Mouse (Mus musculus) retina, adult 2 months (tissue): ENCODE results near the gene Il25.
A peak's percentile ranks its signal among the peaks of the same experiment; 100 is the strongest.
"Not testable (repeated sequence)": the region's sequence is repeated elsewhere in the genome, so short reads cannot be mapped to it uniquely, and the experiment has no call there.

Experiments used
- DNase-seq: peaks from one replicate; pipeline ENCODE4 v3.0.0-alpha.2; 2012; ENCODE audit warnings: low read depth, low spot score

The Il25 gene

GRCm38 (mm10) chr14:54926401-54927158, 5.9 kb upstream of the Il25 start:
- no peak for DNase-seq

GRCm38 (mm10) chr14:54927296-54927695, 5.2 kb upstream of the Il25 start:
- no peak for DNase-seq

- no peak for DNase-seq
These were observed 2.7 kb upstream of the Il25 start for GRCm38 (mm10) chr14:54929801-54930200.

GRCm38 (mm10) chr14:54930431-54930830, 2.1 kb upstream of the Il25 start:
- no peak for DNase-seq

GRCm38 (mm10) chr14:54935904-54936830, 3.7 kb downstream of the Il25 start, which contains the start of gene Cmtm5:
TSS of gene Cmtm5 (plus strand) at chr14:54936261.
- no peak for DNase-seq

- no peak for DNase-seq
These were observed 4.3 kb downstream of the Il25 start for GRCm38 (mm10) chr14:54936831-54937160.

- no peak for DNase-seq
These were observed 5.1 kb downstream of the Il25 start for GRCm38 (mm10) chr14:54937361-54938182.

GRCm38 (mm10) chr14:54938431-54939219, 6.1 kb downstream of the Il25 start:
- DNase-seq = no peak

- peak; percentile 16 for DNase-seq
These were observed 7.1 kb downstream of the Il25 start for GRCm38 (mm10) chr14:54939434-54940175.

- no peak for DNase-seq
These were observed 7.7 kb downstream of the Il25 start for GRCm38 (mm10) chr14:54940176-54940530.

GRCm38 (mm10) chr14:54941024-54941978, 8.8 kb downstream of the Il25 start:
- no peak for DNase-seq

GRCm38 (mm10) chr14:54942479-54942878, 10.0 kb downstream of the Il25 start:
- no peak for DNase-seq

- no peak for DNase-seq
These were observed 11.5 kb downstream of the Il25 start for GRCm38 (mm10) chr14:54943971-54944370.

GRCm38 (mm10) chr14:54944939-54945338, 12.4 kb downstream of the Il25 start:
- DNase-seq = no peak

- DNase-seq = no peak
These were observed 13.6 kb downstream of the Il25 start for GRCm38 (mm10) chr14:54945975-54946704.

GRCm38 (mm10) chr14:54947008-54947407, 14.5 kb downstream of the Il25 start:
- DNase-seq = not testable (repeated sequence)

- DNase-seq = no peak
These were observed 16.3 kb downstream of the Il25 start for GRCm38 (mm10) chr14:54948781-54949180.

GRCm38 (mm10) chr14:54950493-54950892, 18.0 kb downstream of the Il25 start:
- no peak for DNase-seq

- no peak for DNase-seq
These were observed 19.1 kb downstream of the Il25 start for GRCm38 (mm10) chr14:54951587-54951986.
